Mouse (Mus musculus) erythroblast, embryonic 14.5 days (primary cell): ENCODE data around the gene Pogk.

Experiments
- GATA1 ChIP-seq: IDR thresholded peaks from 2 replicates; pipeline ENCODE4 v1.6.1; 2012; ENCODE audit warnings: low read length, inconsistent platforms, mixed read lengths
- TAL1 ChIP-seq: IDR thresholded peaks from 3 replicates; pipeline ENCODE4 v1.6.1; 2012; ENCODE audit warnings: low read length, inconsistent platforms, mixed read lengths

- TF ChIP-seq TAL1 (no peak), GATA1 (no peak)
Observed at GRCm38 (mm10) chr1:166394770-166395169, 14.9 kb downstream of the Pogk start.
